Mouse (Mus musculus) neural tube, embryonic 14.5 days (tissue): ENCODE data around the gene Dact2. TPM values are rescaled to one million over a fixed set of nuclear protein-coding genes. Genes with fewer than 3 reads are reported as not detected.

Source experiments
- ATAC-seq: fragments of 200-750 bp; cut with Nextera tagmentation; 2 replicates; pipeline ENCODE4 v1.8.0; 2017; ENCODE audit warnings: low read depth, mild to moderate bottlenecking, moderate TSS enrichment, moderate library complexity
- H3K27ac ChIP-seq: fragments of 300-500 bp; sonication (generic); 2 replicates; pipeline ENCODE4 v1.5.1; 2014; ENCODE audit warnings: low read depth, mild to moderate bottlenecking, control low read depth, low read length, moderate library complexity, mixed read lengths
- H3K27me3 ChIP-seq: fragments of 300-500 bp; sonication (generic); 2 replicates; pipeline ENCODE4 v1.6.1; 2014; ENCODE audit warnings: low read length; ENCODE audit not compliant: control insufficient read depth, insufficient read depth
- H3K36me3 ChIP-seq: fragments of 300-500 bp; sonication (generic); 2 replicates; pipeline ENCODE4 v1.6.1; 2014; ENCODE audit warnings: low read length, mixed read lengths; ENCODE audit not compliant: control insufficient read depth, insufficient read depth
- H3K4me1 ChIP-seq: fragments of 300-500 bp; sonication (generic); 2 replicates; pipeline ENCODE4 v1.6.1; 2014; ENCODE audit warnings: low read length; ENCODE audit not compliant: control insufficient read depth, insufficient read depth
- H3K4me2 ChIP-seq: fragments of 300-500 bp; sonication (generic); 2 replicates; pipeline ENCODE4 v1.6.1; 2014; ENCODE audit warnings: mild to moderate bottlenecking, low read depth, low read length, control low read depth
- H3K4me3 ChIP-seq: fragments of 300-500 bp; sonication (generic); 2 replicates; pipeline ENCODE4 v1.5.1; 2014; ENCODE audit warnings: low read depth, low read length, control low read depth, mixed read lengths
- H3K9ac ChIP-seq: fragments of 300-500 bp; sonication (generic); replicated peaks from 2 replicates; pipeline ENCODE4 v1.6.1; 2014; ENCODE audit warnings: low read depth, mild to moderate bottlenecking, control low read depth, low read length, mixed read lengths
- H3K9me3 ChIP-seq: fragments of 300-500 bp; sonication (generic); 2 replicates; pipeline ENCODE4 v1.6.1; 2016; ENCODE audit warnings: low read length; ENCODE audit not compliant: control insufficient read depth
- WGBS: fragments of 180-500 bp; shearing (Covaris S2); extraction: QIAGEN DNeasy Blood & Tissue Kit; methylation state at CpG from one replicate; pipeline ENCODE4 v1.1.7; 2014; 5-methylcytosine and 5-hydroxymethylcytosine counted together
- polyA plus RNA-seq: library from polyadenylated mRNA; unstranded; fragments of >200 nt; fragmentation: Nextera tagmentation; extraction: Ambion mirVana; gene quantifications from 2 replicates; pipeline ENCODE4 v1.2.1, GENCODE M21; 2014

The Dact2 gene
- polyA plus RNA-seq, 1 experiment from 2014 or later: 3.2 TPM

- peaks cover 15% of the 10 kb centered on the region; the same call in 1 of the 2 replicates for H3K4me1 ChIP-seq
- H3K36me3 ChIP-seq: no peaks in the 10 kb centered on the region
- H3K4me3 ChIP-seq: peak overlapping the region; percentile 64
- peaks cover 32% of the 10 kb centered on the region for H3K27me3 ChIP-seq
- no peaks in the 10 kb centered on the region for H3K9me3 ChIP-seq
- H3K4me2 ChIP-seq: peak overlapping the region; percentile 90
- 2% methylated on average over 18 of the region's 18 CpGs for WGBS
- H3K9ac ChIP-seq: no peak overlapping the region
- no peak overlapping the region for H3K27ac ChIP-seq
- peak; percentile 1; the same call in 1 of the 2 replicates for ATAC-seq
These were observed 1.6 kb downstream of the Dact2 start for GRCm38 (mm10) chr17:14202291-14203030.

- no peaks in the 10 kb centered on the region for H3K9me3 ChIP-seq
- peaks cover 13% of the 10 kb centered on the region; the same call in 1 of the 2 replicates for H3K4me1 ChIP-seq
- H3K36me3 ChIP-seq: no peaks in the 10 kb centered on the region
- no peak overlapping the region for H3K27ac ChIP-seq
- no peak overlapping the region for H3K4me2 ChIP-seq
- H3K4me3 ChIP-seq: no peak overlapping the region
- H3K9ac ChIP-seq: no peak overlapping the region
- peaks cover 32% of the 10 kb centered on the region for H3K27me3 ChIP-seq
- WGBS: 13% methylated on average over 12 of the region's 12 CpGs
- no peak for ATAC-seq
These were observed 2.8 kb downstream of the Dact2 start for GRCm38 (mm10) chr17:14201281-14201787.

- peaks cover 30% of the 10 kb centered on the region for H3K27me3 ChIP-seq
- no peak for ATAC-seq
- 91% methylated on average over 7 of the region's 7 CpGs for WGBS
These were observed 3.9 kb downstream of the Dact2 start for GRCm38 (mm10) chr17:14200206-14200605.

GRCm38 (mm10) chr17:14199621-14200020, 4.5 kb downstream of the Dact2 start:
- WGBS: 39% methylated on average over 4 of the region's 4 CpGs
- no peak overlapping the region for H3K27ac ChIP-seq
- peaks cover 25% of the 10 kb centered on the region for H3K27me3 ChIP-seq
- H3K4me3 ChIP-seq: no peak overlapping the region
- no peaks in the 10 kb centered on the region for H3K36me3 ChIP-seq
- H3K4me1 ChIP-seq: peaks cover 13% of the 10 kb centered on the region; the same call in 1 of the 2 replicates
- no peak overlapping the region for H3K4me2 ChIP-seq
- ATAC-seq: no peak
- H3K9me3 ChIP-seq: no peaks in the 10 kb centered on the region
- H3K9ac ChIP-seq: no peak overlapping the region

More at GRCm38 (mm10) chr17:14200206-14200605, 3.9 kb downstream of the Dact2 start:
- Histone ChIP-seq H3K4me1 (peaks cover 13% of the 10 kb centered on the region; the same call in 1 of the 2 replicates), H3K9ac (no peak overlapping the region), H3K4me3 (no peak overlapping the region), H3K27ac (no peak overlapping the region), H3K36me3 (no peaks in the 10 kb centered on the region), H3K9me3 (no peaks in the 10 kb centered on the region), H3K4me2 (no peak overlapping the region)

GRCm38 (mm10) chr17:14192924-14193323, 11.2 kb downstream of the Dact2 start:
- Histone ChIP-seq H3K4me2 (no peak overlapping the region), H3K36me3 (no peaks in the 10 kb centered on the region), H3K27ac (no peak overlapping the region), H3K4me3 (no peak overlapping the region), H3K4me1 (no peaks in the 10 kb centered on the region), H3K27me3 (no peaks in the 10 kb centered on the region), H3K9ac (no peak overlapping the region), H3K9me3 (no peaks in the 10 kb centered on the region)
- 55% methylated on average over 9 of the region's 9 CpGs for WGBS
- ATAC-seq: no peak

GRCm38 (mm10) chr17:14192432-14192831, 11.7 kb downstream of the Dact2 start:
- 55% methylated on average over 4 of the region's 4 CpGs for WGBS
- H3K9me3 ChIP-seq: no peaks in the 10 kb centered on the region

GRCm38 (mm10) chr17:14188455-14188854, 15.6 kb downstream of the Dact2 start:
- Histone ChIP-seq H3K4me1 (no peaks in the 10 kb centered on the region), H3K9me3 (no peaks in the 10 kb centered on the region), H3K27me3 (no peaks in the 10 kb centered on the region), H3K27ac (no peak overlapping the region), H3K4me2 (no peak overlapping the region), H3K36me3 (no peaks in the 10 kb centered on the region), H3K4me3 (no peak overlapping the region), H3K9ac (no peak overlapping the region)
- no peak for ATAC-seq

More at GRCm38 (mm10) chr17:14192432-14192831, 11.7 kb downstream of the Dact2 start:
- no peak overlapping the region for H3K4me3 ChIP-seq
- H3K4me1 ChIP-seq: no peaks in the 10 kb centered on the region
- H3K27me3 ChIP-seq: no peaks in the 10 kb centered on the region
- no peak overlapping the region for H3K27ac ChIP-seq
- H3K36me3 ChIP-seq: no peaks in the 10 kb centered on the region
- no peak for ATAC-seq
- no peak overlapping the region for H3K9ac ChIP-seq
- H3K4me2 ChIP-seq: no peak overlapping the region

- Histone ChIP-seq H3K4me3 (no peak overlapping the region), H3K27me3 (no peaks in the 10 kb centered on the region), H3K4me1 (no peaks in the 10 kb centered on the region), H3K9me3 (no peaks in the 10 kb centered on the region), H3K9ac (no peak overlapping the region), H3K4me2 (no peak overlapping the region), H3K27ac (no peak overlapping the region), H3K36me3 (no peaks in the 10 kb centered on the region)
- no peak for ATAC-seq
These were observed 17.0 kb downstream of the Dact2 start for GRCm38 (mm10) chr17:14187096-14187495.

GRCm38 (mm10) chr17:14186176-14186575, 17.9 kb downstream of the Dact2 start:
- Histone ChIP-seq H3K4me3 (no peak overlapping the region), H3K9ac (no peak overlapping the region), H3K9me3 (no peaks in the 10 kb centered on the region), H3K4me2 (no peak overlapping the region), H3K36me3 (no peaks in the 10 kb centered on the region), H3K4me1 (no peaks in the 10 kb centered on the region), H3K27ac (no peak overlapping the region), H3K27me3 (no peaks in the 10 kb centered on the region)
- no peak for ATAC-seq
- 90% methylated on average over 3 of the region's 3 CpGs for WGBS
